Mouse (Mus musculus) midbrain, embryonic 11.5 days (tissue): ENCODE results near the gene C4b. TPM values are rescaled to one million over a fixed set of nuclear protein-coding genes. Genes with fewer than 3 reads are reported as not detected.
"Not testable (repeated sequence)": the region's sequence is repeated elsewhere in the genome, so short reads cannot be mapped to it uniquely, and the experiment has no call there.

Source experiments
- ATAC-seq: fragments of 200-750 bp; cut with Nextera tagmentation; 2 replicates; pipeline ENCODE4 v1.8.0; 2017; ENCODE audit warnings: moderate TSS enrichment, moderate library complexity; ENCODE audit not compliant: low FRiP score
- DNase-seq: peaks from one replicate; pipeline ENCODE4 v3.0.0; 2015; ENCODE audit warnings: low spot score; ENCODE audit errors: missing footprints
- H3K27ac ChIP-seq: fragments of 300-500 bp; sonication (generic); 2 replicates; pipeline ENCODE4 v1.5.1; 2014; ENCODE audit warnings: low read depth, low read length
- H3K27me3 ChIP-seq: fragments of 300-500 bp; sonication (generic); 2 replicates; pipeline ENCODE4 v1.6.1; 2014; ENCODE audit warnings: mild to moderate bottlenecking, low read length, moderate library complexity, mixed read lengths; ENCODE audit not compliant: control insufficient read depth, insufficient read depth
- H3K36me3 ChIP-seq: fragments of 300-500 bp; sonication (generic); 2 replicates; pipeline ENCODE4 v1.6.1; 2014; ENCODE audit warnings: mild to moderate bottlenecking, low read length, moderate library complexity, mixed read lengths; ENCODE audit not compliant: control insufficient read depth, insufficient read depth
- H3K4me1 ChIP-seq: fragments of 300-500 bp; sonication (generic); 2 replicates; pipeline ENCODE4 v1.6.1; 2014; ENCODE audit warnings: low read length; ENCODE audit not compliant: control insufficient read depth, insufficient read depth
- H3K4me2 ChIP-seq: fragments of 300-500 bp; sonication (generic); 2 replicates; pipeline ENCODE4 v1.6.1; 2014; ENCODE audit warnings: mild to moderate bottlenecking, moderate library complexity
- H3K4me3 ChIP-seq: fragments of 300-500 bp; sonication (generic); 2 replicates; pipeline ENCODE4 v1.5.1; 2014; ENCODE audit warnings: low read depth, low read length
- H3K9ac ChIP-seq: fragments of 300-500 bp; sonication (generic); 2 replicates; pipeline ENCODE4 v1.6.1; 2014; ENCODE audit warnings: low read length
- H3K9me3 ChIP-seq: fragments of 300-500 bp; sonication (generic); 2 replicates; pipeline ENCODE4 v1.6.1; 2016; ENCODE audit warnings: low read length; ENCODE audit not compliant: control insufficient read depth
- WGBS: fragments of 180-500 bp; shearing (Covaris S2); extraction: QIAGEN DNeasy Blood & Tissue Kit; methylation state at CpG from one replicate; pipeline ENCODE4 v1.1.7; 2014; 5-methylcytosine and 5-hydroxymethylcytosine counted together
- polyA plus RNA-seq: library from polyadenylated mRNA; unstranded; fragments of >200 nt; fragmentation: Nextera tagmentation; extraction: Ambion mirVana; gene quantifications from 2 replicates; pipeline ENCODE4 v1.2.1, GENCODE M21; 2014

C4b gene
- polyA plus RNA-seq, result not detected in 2 replicates

DNA sequence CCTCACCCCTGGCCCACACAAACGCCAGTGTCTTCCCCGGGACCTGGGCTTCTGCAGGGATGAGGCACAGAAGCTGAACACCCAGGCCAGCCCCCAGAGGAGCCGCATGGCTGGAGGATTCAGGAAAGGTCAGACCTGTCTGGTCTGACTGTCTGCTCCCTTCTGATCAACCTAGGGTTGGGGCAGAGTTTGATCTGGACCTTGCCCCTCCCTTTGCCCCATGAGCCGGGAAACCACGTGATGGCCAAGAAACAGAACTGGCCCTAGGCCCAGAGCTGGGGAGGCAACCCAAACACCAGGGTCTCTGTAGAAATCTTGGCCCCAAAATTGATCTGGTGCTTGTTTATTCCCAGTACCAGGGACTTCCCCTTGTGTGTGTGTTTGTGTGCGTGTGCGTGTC lies at the start of gene C4b:
TSS of gene C4b (minus strand) at position 164 of the 400 bp plus-strand sequence.
- DNase-seq, result no peak

DNA sequence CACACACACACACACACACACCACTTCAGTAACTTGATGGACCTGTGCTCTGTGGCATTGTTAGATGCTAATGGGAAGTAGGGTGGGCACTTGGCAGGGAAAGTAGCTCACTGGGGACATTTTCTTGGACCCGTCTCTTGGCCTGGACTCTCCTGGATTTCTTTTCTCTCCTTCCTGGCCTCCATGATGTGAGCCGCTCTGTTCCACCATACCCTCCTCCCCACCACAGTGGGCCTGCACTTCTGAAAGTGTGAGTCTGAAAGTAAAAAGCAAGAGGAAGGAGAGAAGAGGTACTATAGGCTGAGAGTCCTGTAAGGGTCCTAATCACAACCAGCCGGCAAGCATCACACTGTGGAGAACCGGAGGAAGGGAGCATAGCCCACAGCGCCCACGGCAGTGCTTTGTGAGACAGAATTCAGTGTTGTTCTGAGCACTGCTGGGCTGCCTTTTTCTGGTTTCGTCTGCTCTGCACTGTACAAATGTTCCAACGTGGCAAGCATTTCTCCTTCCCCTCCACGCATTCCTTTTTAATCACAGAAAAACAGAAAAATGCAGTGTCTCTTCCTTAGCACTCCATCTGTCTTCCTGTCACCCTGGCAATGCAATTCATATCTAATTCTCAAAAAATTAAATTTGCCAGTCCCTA lies 34.1 kb upstream of the C4b start:
- Histone ChIP-seq H3K27me3 (no peaks in the 10 kb centered on the region), H3K36me3 (no peaks in the 10 kb centered on the region), H3K4me2 (no peak overlapping the region), H3K9ac (no peak overlapping the region), H3K27ac (no peak overlapping the region), H3K4me1 (no peaks in the 10 kb centered on the region), H3K9me3 (no peaks in the 10 kb centered on the region; the same call in 1 of the 2 replicates), H3K4me3 (no peak overlapping the region)
- 82% methylated on average over 9 of the region's 9 CpGs for WGBS
- ATAC-seq (no peak), DNase-seq (no peak)

More for the DNA sequence above, at the start of gene C4b:
- ATAC-seq, result no peak
- H3K27me3 ChIP-seq, result no peaks in the 10 kb centered on the region
- H3K27ac ChIP-seq, result no peak within 1 kb of the TSS
- WGBS, result 90% methylated on average over 7 of the region's 7 CpGs
- H3K9ac ChIP-seq, result no peak within 1 kb of the TSS
- no peak within 1 kb of the TSS for H3K4me2 ChIP-seq
- no peaks in the 10 kb centered on the region for H3K4me1 ChIP-seq
- H3K9me3 ChIP-seq, result no peaks in the 10 kb centered on the region; the same call in 1 of the 2 replicates
- no peaks in the 10 kb centered on the region for H3K36me3 ChIP-seq
- no peak within 1 kb of the TSS for H3K4me3 ChIP-seq

DNA sequence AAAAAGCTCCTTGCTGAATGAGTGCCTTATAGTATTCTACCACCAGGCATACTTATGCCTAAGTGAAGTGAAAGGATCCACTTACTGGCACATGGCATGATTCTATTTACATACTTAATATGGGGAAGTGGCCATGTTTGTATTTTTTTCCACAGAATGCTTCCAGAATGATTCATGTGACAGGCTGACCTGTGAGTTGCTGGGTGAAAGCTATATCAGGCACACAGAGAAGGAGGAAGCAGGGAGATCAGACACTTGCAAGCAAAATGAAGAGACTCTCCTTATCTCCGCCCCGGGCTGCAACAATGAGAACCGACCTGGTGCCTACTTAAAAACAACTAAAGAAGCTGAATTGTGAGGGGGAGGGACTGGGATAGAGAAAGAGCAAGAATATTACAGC lies 17.8 kb upstream of the C4b start:
- Histone ChIP-seq H3K4me2 (no peak overlapping the region), H3K9me3 (no peaks in the 10 kb centered on the region), H3K4me3 (no peak overlapping the region), H3K27ac (no peak overlapping the region), H3K36me3 (no peaks in the 10 kb centered on the region), H3K4me1 (no peaks in the 10 kb centered on the region), H3K27me3 (no peaks in the 10 kb centered on the region), H3K9ac (no peak overlapping the region)
- DNase-seq, result no peak
- WGBS, result 80% methylated on average over 3 of the region's 3 CpGs
- ATAC-seq, result no peak

DNA sequence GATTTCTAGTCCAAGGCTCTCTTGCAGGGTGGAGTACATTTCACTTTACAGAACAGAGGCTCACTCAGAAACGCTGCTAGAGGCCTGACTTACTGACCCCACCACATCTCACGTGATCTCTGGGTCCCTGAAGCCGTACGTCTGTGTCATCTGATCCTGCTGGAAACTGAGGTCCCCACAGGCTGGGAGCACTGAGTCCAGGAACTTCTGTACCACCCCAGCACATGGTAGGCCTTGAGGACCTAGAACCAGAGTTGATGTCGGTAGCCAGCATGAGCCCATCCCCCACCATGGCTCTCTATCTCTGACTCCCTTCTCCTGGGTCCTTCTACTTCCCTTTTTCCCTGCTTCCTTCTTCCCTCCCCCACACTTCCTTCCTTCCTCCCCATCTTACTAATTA lies 2.8 kb upstream of the C4b start:
- Histone ChIP-seq H3K27me3 (no peaks in the 10 kb centered on the region), H3K27ac (no peak overlapping the region), H3K4me1 (no peaks in the 10 kb centered on the region), H3K4me2 (no peak overlapping the region), H3K9me3 (no peaks in the 10 kb centered on the region; the same call in 1 of the 2 replicates), H3K4me3 (no peak overlapping the region), H3K9ac (no peak overlapping the region), H3K36me3 (no peaks in the 10 kb centered on the region)
- WGBS, result 92% methylated on average over 5 of the region's 5 CpGs
- no peak for DNase-seq
- ATAC-seq, result no peak

DNA sequence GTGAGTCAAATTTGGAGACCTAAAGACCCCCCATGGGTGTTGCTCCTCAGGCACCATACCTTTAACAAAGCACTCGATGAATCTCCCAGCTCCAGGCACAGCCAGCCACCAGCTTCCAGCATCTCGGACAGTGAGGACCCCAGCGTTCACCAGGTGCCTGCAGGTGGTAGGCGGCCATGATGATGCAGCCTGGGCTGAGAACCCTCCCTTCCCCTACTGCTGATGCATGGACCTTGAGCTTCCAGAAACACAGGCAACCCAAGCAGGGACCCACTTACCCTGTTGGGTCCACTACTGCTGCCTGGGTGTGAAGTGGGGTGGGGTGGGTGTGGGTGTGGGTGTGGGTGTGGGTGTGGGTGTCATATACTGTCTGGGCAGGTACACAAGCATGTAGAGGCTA lies 1.5 kb upstream of the C4b start:
- not testable (repeated sequence) for H3K27me3 ChIP-seq, H3K36me3 ChIP-seq, H3K4me2 ChIP-seq, ATAC-seq, H3K27ac ChIP-seq, H3K4me1 ChIP-seq, H3K9me3 ChIP-seq, H3K4me3 ChIP-seq, H3K9ac ChIP-seq, DNase-seq
- whole genome bisulfite sequencing, result 90% methylated on average over 4 of the region's 4 CpGs

DNA sequence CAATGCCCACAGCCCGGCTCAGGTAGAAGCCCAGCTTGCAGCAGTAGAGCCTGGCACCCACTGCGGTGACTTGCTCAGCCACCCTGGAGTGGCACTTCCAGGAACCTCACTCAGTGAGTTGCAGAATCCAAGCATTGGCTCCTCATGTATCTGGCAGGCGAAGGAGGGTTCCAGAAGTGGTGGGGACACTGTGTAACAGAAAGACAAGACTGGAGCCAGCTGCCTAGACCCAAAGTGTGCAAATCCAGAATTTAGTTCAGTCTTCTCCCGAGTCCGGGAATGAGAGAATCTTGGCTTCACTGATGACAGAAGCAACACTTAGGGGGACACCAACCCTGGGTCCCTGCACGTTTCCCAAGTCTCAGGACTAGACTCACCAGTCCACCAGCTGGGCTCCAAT lies 929 bp upstream of the C4b start:
- ATAC-seq, H3K9ac ChIP-seq, H3K27ac ChIP-seq, H3K36me3 ChIP-seq, H3K4me2 ChIP-seq, H3K9me3 ChIP-seq, H3K4me3 ChIP-seq, H3K4me1 ChIP-seq, H3K27me3 ChIP-seq, DNase-seq: not testable (repeated sequence)
- WGBS, result 93% methylated on average over 6 of the region's 6 CpGs

DNA sequence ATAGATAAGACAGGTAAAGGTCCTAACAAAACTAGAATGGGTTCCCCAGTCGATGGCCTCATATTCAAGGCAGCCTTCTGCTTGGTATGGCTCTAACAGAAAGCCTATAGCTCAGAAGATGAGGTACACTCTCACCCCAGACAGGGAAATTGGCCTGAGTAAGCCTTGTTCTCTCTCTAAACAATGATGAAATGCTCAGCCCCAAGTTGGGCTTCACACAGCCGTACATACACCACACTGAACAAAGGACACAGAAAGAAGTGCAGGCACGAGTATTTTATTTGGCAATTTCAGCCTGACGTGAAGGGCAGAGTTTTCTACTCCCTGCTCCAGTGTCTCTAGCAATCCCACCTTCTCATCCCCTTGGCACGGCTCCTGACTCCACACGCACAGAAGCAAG lies 524 bp upstream of the C4b start:
- no peak for DNase-seq
- 84% methylated on average over 6 of the region's 6 CpGs for WGBS
- ATAC-seq, result no peak
- no peak overlapping the region for H3K4me3 ChIP-seq
- H3K4me1 ChIP-seq, result no peaks in the 10 kb centered on the region
- H3K27me3 ChIP-seq, result no peaks in the 10 kb centered on the region
- no peak overlapping the region for H3K4me2 ChIP-seq
- no peak overlapping the region for H3K27ac ChIP-seq
- H3K9ac ChIP-seq, result no peak overlapping the region
- H3K9me3 ChIP-seq, result no peaks in the 10 kb centered on the region; the same call in 1 of the 2 replicates
- no peaks in the 10 kb centered on the region for H3K36me3 ChIP-seq

DNA sequence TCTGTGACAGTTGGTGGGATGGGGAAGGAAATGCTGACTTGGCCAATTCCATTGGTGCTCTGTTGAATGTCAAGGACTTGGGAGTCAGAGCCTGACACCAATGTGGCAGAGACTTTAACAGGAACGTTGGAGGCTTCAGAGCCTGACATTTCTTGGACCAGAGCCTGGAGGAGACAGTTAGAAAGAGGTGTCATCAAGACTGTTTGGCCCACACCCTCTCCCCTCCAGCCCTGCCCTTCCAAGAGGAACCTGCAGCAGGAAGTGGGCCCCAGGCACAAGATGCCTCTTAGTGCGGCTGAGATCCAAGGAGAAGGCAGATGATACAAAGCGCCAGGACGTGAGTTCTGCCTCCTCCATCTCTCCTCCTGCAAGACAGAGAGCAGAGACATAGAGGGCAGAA lies 3.4 kb downstream of the C4b start:
- Histone ChIP-seq H3K4me2 (no peak overlapping the region), H3K27me3 (no peaks in the 10 kb centered on the region), H3K9me3 (no peaks in the 10 kb centered on the region), H3K4me1 (no peaks in the 10 kb centered on the region), H3K36me3 (no peaks in the 10 kb centered on the region), H3K4me3 (no peak overlapping the region), H3K27ac (no peak overlapping the region), H3K9ac (no peak overlapping the region)
- WGBS, result 77% methylated on average over 4 of the region's 4 CpGs
- DNase-seq (no peak), ATAC-seq (no peak)

DNA sequence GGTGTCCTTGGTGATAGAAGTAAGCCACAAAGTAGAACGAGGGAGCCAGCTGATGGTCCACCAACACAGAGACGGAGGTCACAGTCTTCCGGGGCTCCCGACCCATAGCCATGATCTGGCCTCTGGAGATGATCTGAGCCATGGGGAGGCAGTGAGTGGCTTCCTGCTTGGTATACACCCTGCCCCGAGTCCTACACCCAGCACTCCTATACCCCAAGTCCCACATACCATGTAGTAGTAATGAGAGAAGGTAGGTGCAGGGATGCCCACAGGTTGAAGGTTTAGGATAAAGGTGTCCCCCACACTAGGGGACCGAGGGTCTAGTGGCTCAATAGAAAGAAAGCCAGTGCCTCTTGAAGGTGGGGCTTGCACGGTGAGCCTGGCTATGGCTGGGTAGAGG lies 4.0 kb downstream of the C4b start:
- DNase-seq, H3K27me3 ChIP-seq, H3K9ac ChIP-seq, ATAC-seq, H3K4me1 ChIP-seq, H3K27ac ChIP-seq, H3K4me3 ChIP-seq, H3K36me3 ChIP-seq, H3K9me3 ChIP-seq, H3K4me2 ChIP-seq: not testable (repeated sequence)
- WGBS, result 85% methylated on average over 7 of the region's 7 CpGs
